Mouse (Mus musculus) MEL (cell line): ENCODE data around the gene Hoxb7. TPM values are rescaled to one million over a fixed set of nuclear protein-coding genes. Genes with fewer than 3 reads are reported as not detected.
A peak's percentile ranks its signal among the peaks of the same experiment; 100 is the strongest.

Experiments
- DNase-seq: peaks from one replicate; pipeline ENCODE4 v3.0.0; 2011; ENCODE audit warnings: low read depth, low spot score
- H3K27ac ChIP-seq: 2 replicates; pipeline ENCODE4 v1.5.1; 2012; ENCODE audit warnings: low read depth, mild to moderate bottlenecking, control low read depth, low read length, moderate library complexity; ENCODE audit not compliant: control insufficient read depth
- H3K27me3 ChIP-seq, 2 experiments: fragments of 150-350 bp in 1 of 2; sonication (generic) in 1 of 2; 2 replicates each; pipeline ENCODE4 v1.6.1; 2012; ENCODE audit warnings: low read length in 2 of 2, mild to moderate bottlenecking in 2 of 2, improper control_type of control experiment in 1 of 2, moderate library complexity in 1 of 2; ENCODE audit not compliant: insufficient read depth in 2 of 2, control insufficient read depth in 1 of 2
- H3K36me3 ChIP-seq, 2 experiments: 2 replicates each; pipeline ENCODE4 v1.6.1; 2012 to 2014; ENCODE audit warnings: low read length in 2 of 2, improper control_type of control experiment in 1 of 2, inconsistent platforms in 1 of 2, mild to moderate bottlenecking in 1 of 2; ENCODE audit not compliant: insufficient read depth in 2 of 2, control insufficient read depth in 1 of 2
- H3K4me1 ChIP-seq, 2 experiments: fragments of 150-350 bp in 1 of 2; sonication (generic) in 1 of 2; 2 replicates each; pipeline ENCODE4 v1.6.1; 2012; ENCODE audit warnings: low read length in 2 of 2, improper control_type of control experiment in 1 of 2, mild to moderate bottlenecking in 1 of 2; ENCODE audit not compliant: insufficient read depth in 2 of 2, control insufficient read depth in 1 of 2
- H3K4me3 ChIP-seq, 2 experiments: fragments of 150-350 bp in 1 of 2; sonication (generic) in 1 of 2; 2 replicates each; pipeline ENCODE4 v1.5.1; 2012; ENCODE audit warnings: low read depth in 2 of 2, low read length in 2 of 2, mild to moderate bottlenecking in 2 of 2, moderate library complexity in 2 of 2, control low read depth in 1 of 2, improper control_type of control experiment in 1 of 2; ENCODE audit not compliant: control insufficient read depth in 1 of 2, insufficient read depth in 1 of 2
- H3K79me2 ChIP-seq: 2 replicates; pipeline ENCODE4 v1.6.1; 2012; ENCODE audit warnings: mild to moderate bottlenecking, low read length, moderate library complexity; ENCODE audit not compliant: control insufficient read depth, poor library complexity, insufficient read depth
- H3K9ac ChIP-seq: 2 replicates; pipeline ENCODE4 v1.6.1; 2012; ENCODE audit warnings: low read depth, mild to moderate bottlenecking, control low read depth, low read length, moderate library complexity; ENCODE audit not compliant: control insufficient read depth, poor library complexity, severe bottlenecking
- H3K9me3 ChIP-seq: fragments of 150-350 bp; sonication (generic); replicated peaks from 2 replicates; pipeline ENCODE4 v1.6.1; 2012; ENCODE audit warnings: mild to moderate bottlenecking, low read length, improper control_type of control experiment, moderate library complexity; ENCODE audit not compliant: insufficient read depth
- BHLHE40 ChIP-seq: IDR thresholded peaks from 2 replicates; pipeline ENCODE4 v1.6.1; 2012; ENCODE audit warnings: low read depth, mild to moderate bottlenecking, inconsistent platforms, low read length, improper control_type of control experiment, borderline replicate concordance
- CHD1 ChIP-seq: IDR thresholded peaks from 2 replicates; pipeline ENCODE4 v1.6.1; 2012; ENCODE audit warnings: low read depth, mild to moderate bottlenecking, inconsistent platforms, low read length, improper control_type of control experiment
- CHD2 ChIP-seq: IDR thresholded peaks from 2 replicates; pipeline ENCODE4 v1.6.1; 2011; ENCODE audit warnings: low read length, improper control_type of control experiment
- E2F4 ChIP-seq: IDR thresholded peaks from 2 replicates; pipeline ENCODE4 v1.6.1; 2011; ENCODE audit warnings: low read depth, low read length, improper control_type of control experiment, borderline replicate concordance
- EP300 ChIP-seq, 2 experiments: IDR thresholded peaks; 2 replicates each; pipeline ENCODE4 v1.6.1; 2011; ENCODE audit warnings: improper control_type of control experiment in 2 of 2, low read length in 2 of 2, low read depth in 1 of 2, mild to moderate bottlenecking in 1 of 2
- ETS1 ChIP-seq: IDR thresholded peaks from 2 replicates; pipeline ENCODE4 v1.6.1; 2012; ENCODE audit warnings: low read depth, mild to moderate bottlenecking, inconsistent platforms, low read length, improper control_type of control experiment, moderate library complexity
- GABPA ChIP-seq: IDR thresholded peaks from 2 replicates; pipeline ENCODE4 v1.6.1; 2012; ENCODE audit warnings: low read depth, mild to moderate bottlenecking, inconsistent platforms, low read length, improper control_type of control experiment, moderate library complexity
- JUND ChIP-seq: IDR thresholded peaks from 2 replicates; pipeline ENCODE4 v1.6.1; 2011; ENCODE audit warnings: low read depth, mild to moderate bottlenecking, improper control_type of control experiment, low read length
- KAT2A ChIP-seq: conservative IDR thresholded peaks from 2 replicates; pipeline ENCODE4 v1.6.1; 2012; ENCODE audit warnings: low read depth, low read length, improper control_type of control experiment, inconsistent platforms
- MAFK ChIP-seq: IDR thresholded peaks from 2 replicates; pipeline ENCODE4 v1.6.1; 2011; ENCODE audit warnings: low read depth, mild to moderate bottlenecking, low read length, improper control_type of control experiment, borderline replicate concordance
- MAX ChIP-seq: IDR thresholded peaks from 2 replicates; pipeline ENCODE4 v1.6.1; 2011; ENCODE audit warnings: low read length, improper control_type of control experiment
- MAZ ChIP-seq: IDR thresholded peaks from 2 replicates; pipeline ENCODE4 v1.6.1; 2012; ENCODE audit warnings: low read depth, mild to moderate bottlenecking, inconsistent platforms, low read length, improper control_type of control experiment
- MXI1 ChIP-seq: IDR thresholded peaks from 2 replicates; pipeline ENCODE4 v1.6.1; 2011; ENCODE audit warnings: mild to moderate bottlenecking, low read depth, low read length, improper control_type of control experiment
- MYB ChIP-seq: IDR thresholded peaks from 2 replicates; pipeline ENCODE4 v1.6.1; 2011; ENCODE audit warnings: mild to moderate bottlenecking, low read depth, low read length, improper control_type of control experiment
- MYC ChIP-seq: IDR thresholded peaks from 2 replicates; pipeline ENCODE4 v1.6.1; 2011; ENCODE audit warnings: low read depth, mild to moderate bottlenecking, low read length, improper control_type of control experiment, moderate library complexity
- NRF1 ChIP-seq: IDR thresholded peaks from 2 replicates; pipeline ENCODE4 v1.6.1; 2014; ENCODE audit warnings: low read depth, mild to moderate bottlenecking, inconsistent platforms, low read length, improper control_type of control experiment, moderate library complexity; ENCODE audit not compliant: poor library complexity, insufficient read depth, severe bottlenecking
- POLR2A ChIP-seq, 2 experiments: IDR thresholded peaks; 2 replicates each; pipeline ENCODE4 v1.6.1; 2011 to 2012; ENCODE audit warnings: low read length in 2 of 2, mild to moderate bottlenecking in 2 of 2, control low read depth in 1 of 2, improper control_type of control experiment in 1 of 2, low read depth in 1 of 2, moderate library complexity in 1 of 2; ENCODE audit not compliant: control insufficient read depth in 1 of 2, insufficient read depth in 1 of 2, poor library complexity in 1 of 2
- POLR2AphosphoS2 ChIP-seq: IDR thresholded peaks from 2 replicates; pipeline ENCODE4 v1.6.1; 2011; ENCODE audit warnings: low read length, improper control_type of control experiment
- POLR2AphosphoS5 ChIP-seq: IDR thresholded peaks from 2 replicates; pipeline ENCODE4 v1.6.1; 2012; ENCODE audit warnings: low read depth, borderline replicate concordance, mild to moderate bottlenecking, inconsistent platforms, low read length, moderate library complexity, mixed read lengths
- SIN3A ChIP-seq: IDR thresholded peaks from 2 replicates; pipeline ENCODE4 v1.6.1; 2012; ENCODE audit warnings: low read length, improper control_type of control experiment, inconsistent platforms
- SMC3 ChIP-seq: IDR thresholded peaks from 2 replicates; pipeline ENCODE4 v1.6.1; 2011; ENCODE audit warnings: low read depth, low read length, improper control_type of control experiment
- TAL1 ChIP-seq: IDR thresholded peaks from 2 replicates; pipeline ENCODE4 v1.6.1; 2012; ENCODE audit warnings: mild to moderate bottlenecking, inconsistent platforms, low read length, moderate library complexity, mixed read lengths
- TCF12 ChIP-seq: IDR thresholded peaks from 2 replicates; pipeline ENCODE4 v1.6.1; 2014; ENCODE audit warnings: low read depth, mild to moderate bottlenecking, inconsistent platforms, low read length, improper control_type of control experiment, moderate library complexity
- USF1 ChIP-seq: IDR thresholded peaks from 2 replicates; pipeline ENCODE4 v1.6.1; 2014; ENCODE audit warnings: low read depth, mild to moderate bottlenecking, inconsistent platforms, low read length, improper control_type of control experiment, moderate library complexity
- USF2 ChIP-seq, 2 experiments: IDR thresholded peaks; 2 replicates each; pipeline ENCODE4 v1.6.1; 2011 to 2012; ENCODE audit warnings: improper control_type of control experiment in 2 of 2, low read length in 2 of 2, borderline replicate concordance in 1 of 2, inconsistent platforms in 1 of 2, low read depth in 1 of 2, mild to moderate bottlenecking in 1 of 2; ENCODE audit not compliant: insufficient read depth in 1 of 2
- ZC3H11A ChIP-seq: IDR thresholded peaks from 2 replicates; pipeline ENCODE4 v1.6.1; 2012; ENCODE audit warnings: low read depth, mild to moderate bottlenecking, inconsistent platforms, low read length, improper control_type of control experiment
- ZKSCAN1 ChIP-seq: IDR thresholded peaks from 2 replicates; pipeline ENCODE4 v1.6.1; 2012; ENCODE audit warnings: low read depth, mild to moderate bottlenecking, inconsistent platforms, low read length, improper control_type of control experiment, moderate library complexity
- ZMIZ1 ChIP-seq: IDR thresholded peaks from 2 replicates; pipeline ENCODE4 v1.6.1; 2012; ENCODE audit warnings: low read depth, mild to moderate bottlenecking, inconsistent platforms, low read length, improper control_type of control experiment, moderate library complexity
- polyA plus RNA-seq, 2 experiments: library from polyadenylated mRNA; stranded (reverse) in 1 of 2; unstranded in 1 of 2; fragments of >175 nt in 1 of 2; fragments of >200 nt in 1 of 2; gene quantifications; 2 replicates each; pipeline versions ENCODE4 v1.2.1 to v1.2.4; 2012; ENCODE audit warnings: low replicate concordance in 2 of 2, low read depth in 1 of 2; ENCODE audit not compliant: insufficient read length in 2 of 2, insufficient read depth in 1 of 2, missing spikeins in 1 of 2
- total RNA-seq: library from RNA; depleted of rRNA; stranded (reverse); fragments of 300-350 nt; gene quantifications from 2 replicates; pipeline ENCODE4 v1.2.3, GENCODE M21; 2012

The Hoxb7 gene
- total and polyA plus RNA-seq, 3 experiments = not detected

DNA sequence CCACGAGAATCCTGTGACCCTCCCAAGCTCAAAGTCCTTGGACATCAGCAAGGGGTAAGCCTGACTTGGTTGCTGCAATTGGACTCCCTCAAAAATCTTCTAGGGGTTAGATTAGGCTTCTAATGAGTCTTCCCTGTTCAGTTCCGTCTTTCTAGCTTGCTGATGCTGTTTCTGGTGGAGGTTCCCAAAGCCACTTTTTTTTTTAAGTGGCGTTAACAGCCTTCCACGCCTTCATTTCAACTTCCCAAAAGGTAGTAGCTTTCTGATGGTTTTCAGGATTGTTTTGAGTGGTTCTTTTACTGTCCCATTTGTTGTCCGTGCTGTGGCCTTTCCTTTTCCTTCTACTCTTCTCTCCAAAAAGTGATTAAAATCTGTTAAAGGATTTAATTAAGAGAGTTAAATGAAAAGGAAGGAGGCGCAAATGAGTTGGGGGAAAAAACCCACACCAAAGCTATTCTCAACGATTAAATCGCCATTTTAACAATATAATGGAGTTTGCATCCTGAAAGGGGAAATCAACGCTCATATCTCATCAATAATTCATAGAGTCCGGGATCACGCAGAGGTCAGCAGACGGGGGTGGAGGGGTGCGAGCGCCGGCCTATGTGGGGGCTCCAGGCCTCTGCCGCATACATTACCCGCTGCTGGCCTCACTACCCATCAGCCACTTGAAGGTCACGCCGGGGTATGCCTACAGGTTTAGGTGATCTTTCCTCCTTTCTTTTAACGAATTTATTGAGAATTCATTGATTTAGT is 23.9 kb downstream of the Hoxb7 start:
- no peaks in the 10 kb centered on the region for H3K9me3 ChIP-seq
- H3K27me3 ChIP-seq = no peaks in the 10 kb centered on the region; a peak in 2 of 4 replicates
- TF ChIP-seq CHD2 (no peak), NRF1 (no peak), USF1 (no peak), CHD1 (no peak), JUND (no peak), POLR2A (IDR thresholded peaks at IDR 0.05; ENCODE audit: control insufficient read depth in 1 of 2, insufficient read depth in 1 of 2, low read depth in 1 of 2, low read length in 2 of 2, poor library complexity in 1 of 2) (no peak), SIN3A (no peak), KAT2A (no peak), ZMIZ1 (no peak), USF2 (IDR thresholded peaks at IDR 0.05; ENCODE audit: borderline replicate concordance in 1 of 2, insufficient read depth in 1 of 2, low read depth in 1 of 2, low read length in 2 of 2) (no peak), POLR2AphosphoS5 (no peak), BHLHE40 (no peak), MAFK (no peak), MAX (no peak), SMC3 (no peak), ETS1 (no peak)
- H3K9ac ChIP-seq = no peak overlapping the region
- H3K79me2 ChIP-seq = no peaks in the 10 kb centered on the region
- H3K36me3 ChIP-seq = no peaks in the 10 kb centered on the region
- H3K4me1 ChIP-seq = no peaks in the 10 kb centered on the region
- no peak for DNase-seq
- H3K4me3 ChIP-seq = peak overlapping the region; percentile 7 to 10; a peak in 2 of 4 replicates
- H3K27ac ChIP-seq = no peak overlapping the region

GRCm38 (mm10) chr11:96311097-96311496 is 24.7 kb downstream of the Hoxb7 start:
- Histone ChIP-seq H3K9me3 (no peaks in the 10 kb centered on the region), H3K79me2 (no peaks in the 10 kb centered on the region), H3K9ac (no peak overlapping the region), H3K27ac (no peak overlapping the region), H3K27me3 (no peaks in the 10 kb centered on the region; a peak in 3 of 4 replicates), H3K36me3 (no peaks in the 10 kb centered on the region), H3K4me1 (no peaks in the 10 kb centered on the region), H3K4me3 (peak overlapping the region; percentile 10 to 32; a peak in 2 of 4 replicates)
- TF ChIP-seq JUND (no peak), ZC3H11A (no peak), POLR2AphosphoS2 (no peak), TCF12 (no peak), ZKSCAN1 (no peak), GABPA (no peak), MAZ (no peak), E2F4 (no peak), MYB (no peak), EP300 (IDR thresholded peaks at IDR 0.05; ENCODE audit: low read depth in 1 of 2, low read length in 2 of 2) (no peak), MYC (no peak), POLR2A (IDR thresholded peaks at IDR 0.05; ENCODE audit: control insufficient read depth in 1 of 2, insufficient read depth in 1 of 2, low read depth in 1 of 2, low read length in 2 of 2, poor library complexity in 1 of 2) (no peak), USF2 (IDR thresholded peaks at IDR 0.05; ENCODE audit: borderline replicate concordance in 1 of 2, insufficient read depth in 1 of 2, low read depth in 1 of 2, low read length in 2 of 2) (no peak), SMC3 (no peak), ZMIZ1 (no peak), MXI1 (no peak), TAL1 (no peak)
- DNase-seq = peak; percentile 6
